Mouse (Mus musculus) heart, embryonic 13.5 days (tissue): Measurements from ENCODE around the gene Gm18336. TPM values are rescaled to one million over a fixed set of nuclear protein-coding genes. Genes with fewer than 3 reads are reported as not detected.
"Not testable (repeated sequence)": the region's sequence is repeated elsewhere in the genome, so short reads cannot be mapped to it uniquely, and the experiment has no call there.

Source experiments
- ATAC-seq: fragments of 200-750 bp; cut with Nextera tagmentation; 2 replicates; pipeline ENCODE4 v1.8.0; 2017; ENCODE audit warnings: moderate TSS enrichment; ENCODE audit not compliant: insufficient number of reproducible peaks, low FRiP score, low TSS enrichment; ENCODE audit errors: extremely low read depth
- H3K27ac ChIP-seq: fragments of 300-500 bp; sonication (generic); replicated peaks from 2 replicates; pipeline ENCODE4 v1.5.1; 2015; ENCODE audit warnings: moderate library complexity, mild to moderate bottlenecking, inconsistent platforms
- H3K27me3 ChIP-seq: fragments of 300-500 bp; sonication (generic); replicated peaks from 2 replicates; pipeline ENCODE4 v1.6.1; 2015; ENCODE audit warnings: mild to moderate bottlenecking, inconsistent platforms
- H3K36me3 ChIP-seq: fragments of 300-500 bp; sonication (generic); 2 replicates; pipeline ENCODE4 v1.6.1; 2015; ENCODE audit warnings: mild to moderate bottlenecking, inconsistent platforms
- H3K4me1 ChIP-seq: fragments of 300-500 bp; sonication (generic); 2 replicates; pipeline ENCODE4 v1.6.1; 2015; ENCODE audit warnings: inconsistent platforms
- H3K4me2 ChIP-seq: fragments of 300-500 bp; sonication (generic); 2 replicates; pipeline ENCODE4 v1.6.1; 2015; ENCODE audit warnings: inconsistent platforms, mild to moderate bottlenecking, moderate library complexity
- H3K4me3 ChIP-seq: fragments of 300-500 bp; sonication (generic); 2 replicates; pipeline ENCODE4 v1.5.1; 2015; ENCODE audit warnings: moderate library complexity, mild to moderate bottlenecking, inconsistent platforms
- H3K9ac ChIP-seq: fragments of 300-500 bp; sonication (generic); 2 replicates; pipeline ENCODE4 v1.6.1; 2015; ENCODE audit warnings: inconsistent platforms, mild to moderate bottlenecking, moderate library complexity
- H3K9me3 ChIP-seq: fragments of 300-500 bp; sonication (generic); 2 replicates; pipeline ENCODE4 v1.6.1; 2016; ENCODE audit warnings: inconsistent platforms
- WGBS: fragments of 180-500 bp; shearing (Covaris S2); methylation state at CpG from one replicate; pipeline ENCODE4 v1.1.7; 2015; ENCODE audit warnings: mixed read lengths; 5-methylcytosine and 5-hydroxymethylcytosine counted together
- polyA plus RNA-seq: library from polyadenylated mRNA; unstranded; fragments of >200 nt; fragmentation: Nextera tagmentation; extraction: Ambion mirVana; gene quantifications from 2 replicates; pipeline ENCODE4 v1.2.1, GENCODE M21; 2015

The Gm18336 gene
- polyA plus RNA-seq, result not detected in 2 replicates

GRCm38 (mm10) chrX:73398636-73399035 is at the start of gene Gm18336:
Gene Gm18336 (minus strand): TSS chrX:73398736.
- not testable (repeated sequence) for H3K9ac ChIP-seq, H3K36me3 ChIP-seq, ATAC-seq, H3K4me3 ChIP-seq, H3K9me3 ChIP-seq, H3K4me2 ChIP-seq, H3K27ac ChIP-seq, H3K27me3 ChIP-seq, H3K4me1 ChIP-seq
- 42% methylated on average over 2 of the region's 2 CpGs for WGBS

GRCm38 (mm10) chrX:73441428-73441827 is 42.9 kb upstream of the Gm18336 start:
- WGBS, result 63% methylated on average over 2 of the region's 2 CpGs
- H3K36me3 ChIP-seq, result peaks cover 31% of the 10 kb centered on the region

GRCm38 (mm10) chrX:73435252-73435651 is 36.7 kb upstream of the Gm18336 start, which contains the start of gene Trex2:
Gene Trex2 (minus strand): TSS chrX:73435344.
- Histone ChIP-seq H3K27me3 (0 out of 2 replicates have a peak, but pooled peaks cover 7% of the 10 kb centered on the region), H3K27ac (no peak within 1 kb of the TSS), H3K9me3 (no peaks in the 10 kb centered on the region), H3K4me2 (no peak within 1 kb of the TSS), H3K4me3 (no peak within 1 kb of the TSS), H3K9ac (no peak within 1 kb of the TSS), H3K4me1 (peaks cover 10% of the 10 kb centered on the region; the same call in 1 of the 2 replicates), H3K36me3 (peaks cover 12% of the 10 kb centered on the region)
- no peak for ATAC-seq
- WGBS, result 68% methylated on average over 11 of the region's 11 CpGs

More at GRCm38 (mm10) chrX:73441428-73441827, 42.9 kb upstream of the Gm18336 start:
- H3K4me3 ChIP-seq, result no peak overlapping the region
- ATAC-seq, result no peak
- H3K4me1 ChIP-seq, result peaks cover 10% of the 10 kb centered on the region; the same call in 1 of the 2 replicates
- H3K27ac ChIP-seq, result no peak overlapping the region
- peaks cover 8% of the 10 kb centered on the region; the same call in 1 of the 2 replicates for H3K27me3 ChIP-seq
- no peak overlapping the region for H3K4me2 ChIP-seq
- H3K9ac ChIP-seq, result no peak overlapping the region
- no peaks in the 10 kb centered on the region for H3K9me3 ChIP-seq

- no peaks in the 10 kb centered on the region for H3K4me1 ChIP-seq
- H3K27ac ChIP-seq, result no peak overlapping the region
- peaks cover 9% of the 10 kb centered on the region; the same call in 1 of the 2 replicates for H3K27me3 ChIP-seq
- H3K4me2 ChIP-seq, result no peak overlapping the region
- H3K9me3 ChIP-seq, result no peaks in the 10 kb centered on the region
- no peak overlapping the region for H3K9ac ChIP-seq
- H3K36me3 ChIP-seq, result peaks cover 12% of the 10 kb centered on the region
- 76% methylated on average over 5 of the region's 5 CpGs for WGBS
- H3K4me3 ChIP-seq, result no peak overlapping the region
- ATAC-seq, result no peak
Observed at GRCm38 (mm10) chrX:73432850-73433249, 34.3 kb upstream of the Gm18336 start.

GRCm38 (mm10) chrX:73430036-73430435 is 31.5 kb upstream of the Gm18336 start:
- H3K27ac ChIP-seq, result no peak overlapping the region
- H3K27me3 ChIP-seq, result peaks cover 14% of the 10 kb centered on the region; the same call in 1 of the 2 replicates
- no peak overlapping the region for H3K9ac ChIP-seq
- H3K9me3 ChIP-seq, result no peaks in the 10 kb centered on the region
- H3K4me1 ChIP-seq, result no peaks in the 10 kb centered on the region
- WGBS, result 84% methylated on average over 2 of the region's 2 CpGs
- no peaks in the 10 kb centered on the region for H3K36me3 ChIP-seq
- ATAC-seq, result no peak
- H3K4me2 ChIP-seq, result no peak overlapping the region
- H3K4me3 ChIP-seq, result no peak overlapping the region

- no peak overlapping the region for H3K9ac ChIP-seq
- H3K36me3 ChIP-seq, result no peaks in the 10 kb centered on the region
- H3K27me3 ChIP-seq, result peaks cover 39% of the 10 kb centered on the region
- H3K4me2 ChIP-seq, result no peak overlapping the region
- H3K4me3 ChIP-seq, result no peak overlapping the region
- H3K27ac ChIP-seq, result no peak overlapping the region
- no peaks in the 10 kb centered on the region for H3K4me1 ChIP-seq
- WGBS, result 12% methylated on average over 1 of the region's 1 CpGs
- 0 out of 2 replicates have a peak, but pooled peaks cover 4% of the 10 kb centered on the region for H3K9me3 ChIP-seq
- ATAC-seq, result no peak
Observed at GRCm38 (mm10) chrX:73412767-73413166, 14.2 kb upstream of the Gm18336 start.

GRCm38 (mm10) chrX:73410880-73411517 is 12.5 kb upstream of the Gm18336 start, which contains the start of gene Zfp92:
Gene Zfp92 (plus strand): TSS chrX:73411096.
- Histone ChIP-seq H3K4me3 (peak within 1 kb of the TSS; percentile 40), H3K9ac (peak within 1 kb of the TSS; percentile 44), H3K36me3 (no peaks in the 10 kb centered on the region), H3K4me1 (no peaks in the 10 kb centered on the region), H3K27me3 (peaks cover 38% of the 10 kb centered on the region), H3K27ac (no peak within 1 kb of the TSS), H3K4me2 (peak within 1 kb of the TSS; percentile 68), H3K9me3 (0 out of 2 replicates have a peak, but pooled peaks cover 4% of the 10 kb centered on the region)
- no peak for ATAC-seq
- WGBS, result 13% methylated on average over 20 of the region's 20 CpGs

- Histone ChIP-seq H3K36me3 (no peaks in the 10 kb centered on the region), H3K4me3 (no peak overlapping the region), H3K27ac (no peak overlapping the region), H3K9ac (no peak overlapping the region), H3K9me3 (no peaks in the 10 kb centered on the region), H3K4me2 (no peak overlapping the region), H3K27me3 (no peaks in the 10 kb centered on the region; the same call in 1 of the 2 replicates), H3K4me1 (no peaks in the 10 kb centered on the region)
- WGBS, result 84% methylated on average over 12 of the region's 12 CpGs
- no peak for ATAC-seq
Observed at GRCm38 (mm10) chrX:73401616-73402015, 3.1 kb upstream of the Gm18336 start.

GRCm38 (mm10) chrX:73400951-73401350 is 2.4 kb upstream of the Gm18336 start:
- 83% methylated on average over 20 of the region's 20 CpGs for WGBS
- Histone ChIP-seq H3K9me3 (no peaks in the 10 kb centered on the region), H3K27me3 (no peaks in the 10 kb centered on the region; the same call in 1 of the 2 replicates), H3K4me1 (no peaks in the 10 kb centered on the region), H3K4me2 (no peak overlapping the region), H3K9ac (no peak overlapping the region), H3K4me3 (no peak overlapping the region), H3K36me3 (no peaks in the 10 kb centered on the region), H3K27ac (no peak overlapping the region)
- ATAC-seq, result no peak

GRCm38 (mm10) chrX:73396446-73396845 is 2.1 kb downstream of the Gm18336 start:
- Histone ChIP-seq H3K4me2 (no peak overlapping the region), H3K9ac (no peak overlapping the region), H3K4me3 (no peak overlapping the region), H3K4me1 (no peaks in the 10 kb centered on the region), H3K36me3 (no peaks in the 10 kb centered on the region), H3K9me3 (no peaks in the 10 kb centered on the region), H3K27ac (no peak overlapping the region), H3K27me3 (peaks cover 10% of the 10 kb centered on the region; the same call in 1 of the 2 replicates)
- ATAC-seq, result no peak
- WGBS, result 64% methylated on average over 1 of the region's 1 CpGs

GRCm38 (mm10) chrX:73391481-73391880 is 7.1 kb downstream of the Gm18336 start:
- Histone ChIP-seq H3K4me2 (no peak overlapping the region), H3K9ac (no peak overlapping the region), H3K4me1 (no peaks in the 10 kb centered on the region), H3K4me3 (no peak overlapping the region), H3K27me3 (0 out of 2 replicates have a peak, but pooled peaks cover 10% of the 10 kb centered on the region), H3K9me3 (no peaks in the 10 kb centered on the region), H3K36me3 (no peaks in the 10 kb centered on the region), H3K27ac (no peak overlapping the region)
- WGBS, result 68% methylated on average over 4 of the region's 4 CpGs
- ATAC-seq, result no peak

GRCm38 (mm10) chrX:73384924-73385323 is 13.6 kb downstream of the Gm18336 start:
- Histone ChIP-seq H3K36me3 (no peaks in the 10 kb centered on the region), H3K27me3 (peaks cover 11% of the 10 kb centered on the region), H3K9ac (no peak overlapping the region), H3K4me2 (no peak overlapping the region), H3K4me3 (no peak overlapping the region), H3K9me3 (no peaks in the 10 kb centered on the region), H3K27ac (no peak overlapping the region), H3K4me1 (no peaks in the 10 kb centered on the region)
- WGBS, result 27% methylated on average over 1 of the region's 1 CpGs
- no peak for ATAC-seq
